ENCODE assay signal across 16 mouse cellular contexts in genomic region chr6:127949885-127950284, GRCm38 (mm10).
"Had no signal": no experiment of that assay in that cellular context is flagged by ENCODE, and none has a peak within 500 bp of the region (broad histone marks: within the 10 kb centered on the region; RNA-seq: fewer than 3 reads in every experiment).

No protein-coding gene starts in this region.

- DNase-seq: retina, postnatal 1 day; right cerebral cortex, adult 18-20 months; right cerebral cortex, postnatal 14 days; right cerebral cortex, postnatal 25 days; right cerebral cortex, postnatal 4 days; spleen, adult 18-20 months; thymus, adult 18-20 months; thymus, adult 2 months; thymus, postnatal 14 days; thymus, postnatal 25 days; thymus, postnatal 36 days; thymus, postnatal 4 days had no signal

- H3K4me1 ChIP-seq: neural tube, embryonic 13.5 days; stomach, embryonic 15.5 days had no signal

- H3K4me3 ChIP-seq: neural tube, embryonic 13.5 days; neural tube, embryonic 15.5 days; stomach, embryonic 15.5 days had no signal

- H3K27ac ChIP-seq: neural tube, embryonic 13.5 days; neural tube, embryonic 15.5 days; stomach, embryonic 15.5 days; stomach, postnatal 0 days had no signal

- H3K27me3 ChIP-seq: neural tube, embryonic 13.5 days; neural tube, embryonic 15.5 days; stomach, embryonic 15.5 days had no signal
